Mouse (Mus musculus): ENCODE results near the gene Taf5l.

The Taf5l gene

GRCm38 (mm10) chr8:123959473-123959872, 61.7 kb downstream of the Taf5l start:
- DNase-seq, result no peak

- DNase-seq, result no peak
Observed at GRCm38 (mm10) chr8:123958130-123958529, 63.1 kb downstream of the Taf5l start.

- no peak for DNase-seq
Observed at GRCm38 (mm10) chr8:123954246-123954645, 67.0 kb downstream of the Taf5l start.

DNA sequence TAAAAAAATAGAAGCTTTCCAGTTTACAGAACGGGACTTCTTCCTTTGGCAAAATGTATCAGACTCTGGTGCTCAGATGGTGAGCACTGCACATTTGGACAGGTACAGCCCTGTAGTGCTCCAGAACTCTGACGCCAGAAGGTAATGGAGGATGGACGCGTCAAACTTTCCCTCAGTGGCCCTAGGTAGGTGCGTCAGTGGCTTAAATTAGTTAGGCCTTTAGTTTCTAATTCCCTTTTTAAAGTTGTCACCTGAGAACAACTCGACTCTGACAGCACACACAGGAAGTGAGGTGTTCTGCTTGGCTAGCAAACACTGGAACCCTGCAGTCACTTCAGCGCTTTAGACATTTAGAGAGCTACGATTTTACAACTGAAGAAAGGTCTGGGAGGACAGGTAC, 67.5 kb downstream of the Taf5l start:
- DNase-seq, result no peak

DNA sequence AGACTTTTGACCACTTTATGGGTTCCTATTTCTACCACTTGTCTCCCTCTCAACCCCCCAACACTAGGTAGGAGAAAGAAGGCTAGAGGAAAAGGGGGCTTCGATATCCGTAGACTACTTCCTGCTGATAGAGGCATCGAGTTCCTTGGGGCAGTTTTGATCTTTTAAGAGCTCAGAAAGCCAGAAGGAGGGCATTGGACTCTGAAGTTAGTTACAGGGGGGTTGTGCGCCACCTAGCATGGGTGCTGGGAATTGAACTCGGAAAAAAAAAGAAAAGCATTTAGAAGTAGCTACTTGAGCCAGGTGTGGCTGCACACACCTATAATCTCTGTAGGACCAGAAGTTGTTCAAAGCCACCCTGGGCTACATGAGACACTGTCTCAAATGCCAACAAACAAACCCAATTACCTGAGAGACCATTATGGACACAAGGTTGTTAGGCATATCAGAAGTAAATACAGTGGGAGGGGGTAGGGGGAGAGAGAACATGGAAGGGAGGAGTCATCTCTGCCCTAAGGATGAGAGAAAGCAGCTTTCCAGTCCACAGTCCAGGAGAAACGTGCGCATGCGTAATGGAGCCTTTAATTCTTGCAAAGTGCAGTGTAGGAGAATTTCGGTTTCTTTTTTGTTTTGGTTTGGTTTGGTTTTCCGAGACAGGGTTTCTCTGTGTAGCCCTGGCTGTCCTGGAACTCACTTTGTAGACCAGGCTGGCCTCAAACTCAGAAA, 71.0 kb downstream of the Taf5l start:
- DNase-seq, result peak; percentile 65 to 74

GRCm38 (mm10) chr8:123949686-123949986, 71.6 kb downstream of the Taf5l start:
- no peak for DNase-seq

DNA sequence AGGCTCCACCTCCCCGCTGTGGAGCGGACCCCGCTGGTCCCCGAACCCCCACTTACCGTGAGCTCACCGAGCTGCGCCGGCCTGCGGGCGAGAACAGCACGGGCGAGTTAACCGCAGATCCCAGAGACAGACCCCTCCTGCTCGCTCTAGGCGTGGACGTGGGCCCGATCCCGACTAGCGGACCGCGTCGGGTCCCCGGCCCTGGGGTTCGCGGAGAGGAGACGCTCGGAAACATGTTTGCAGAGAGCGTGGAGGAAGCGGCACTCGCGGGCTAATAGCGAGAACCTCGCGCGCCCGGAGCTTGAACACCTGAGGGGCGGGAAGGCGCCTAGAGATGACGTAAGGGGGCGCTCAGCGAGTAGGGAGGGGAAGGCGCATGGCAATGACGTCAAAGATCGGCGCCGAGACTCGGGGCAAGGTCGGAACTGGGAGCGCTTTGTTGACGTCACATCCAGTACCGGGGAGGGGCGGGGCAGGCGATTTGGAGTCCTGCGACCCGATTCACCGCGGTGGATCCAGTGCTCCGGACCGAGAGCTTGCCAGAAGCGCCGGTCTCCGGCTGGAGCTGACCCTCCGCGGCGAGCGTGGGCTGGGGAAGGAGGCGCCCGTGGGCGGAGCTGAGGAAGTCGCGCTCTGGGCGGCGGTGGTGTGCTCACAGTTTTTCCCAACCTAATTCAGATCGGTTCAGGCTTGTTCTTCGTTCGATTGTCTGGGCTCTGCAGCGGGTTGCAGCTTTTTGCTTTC, 72.1 kb downstream of the Taf5l start, which contains the start of gene Nup133:
Gene Nup133 (minus strand): TSS at position 324 of the 744 bp plus-strand sequence.
- DNase-seq, result peak; percentile 100
